Mouse (Mus musculus) E14TG2a.4 (cell line): Measurements from ENCODE around the gene Acoxl.
A peak's percentile ranks its signal among the peaks of the same experiment; 100 is the strongest.

ENCODE experiments used
- H3K27me3 ChIP-seq: 2 replicates; pipeline ENCODE4 v1.6.1; 2014; ENCODE audit warnings: low read length, control low read depth; ENCODE audit not compliant: insufficient read depth
- H3K36me3 ChIP-seq: 2 replicates; pipeline ENCODE4 v1.6.1; 2014; ENCODE audit warnings: low read length, control low read depth; ENCODE audit not compliant: insufficient read depth
- H3K4me1 ChIP-seq: replicated peaks from 2 replicates; pipeline ENCODE4 v1.6.1; 2014; ENCODE audit warnings: low read depth, low read length, control low read depth
- H3K4me3 ChIP-seq: replicated peaks from 2 replicates; pipeline ENCODE4 v1.5.1; 2014; ENCODE audit warnings: mild to moderate bottlenecking, low read length
- H3K9me3 ChIP-seq: 2 replicates; pipeline ENCODE4 v1.6.1; 2014; ENCODE audit warnings: low read length, control low read depth
- CTCF ChIP-seq: conservative IDR thresholded peaks from 2 replicates; pipeline ENCODE4 v1.5.1; 2014; ENCODE audit warnings: low read length
- NANOG ChIP-seq: IDR thresholded peaks from 2 replicates; pipeline ENCODE4 v1.6.1; 2014; ENCODE audit warnings: borderline replicate concordance, low read length, mixed read lengths
- POU5F1 ChIP-seq: IDR thresholded peaks from 2 replicates; pipeline ENCODE4 v1.6.1; 2014; ENCODE audit warnings: low read length, borderline replicate concordance

Gene Acoxl

GRCm38 (mm10) chr2:128123921-128124683 lies 285.4 kb downstream of the Acoxl start:
- peaks cover 46% of the 10 kb centered on the region for H3K4me1 ChIP-seq
- no peaks in the 10 kb centered on the region for H3K9me3 ChIP-seq
- peak overlapping the region; percentile 90 for H3K4me3 ChIP-seq
- peaks cover 58% of the 10 kb centered on the region for H3K27me3 ChIP-seq
- H3K36me3 ChIP-seq, result peaks cover 7% of the 10 kb centered on the region
- TF ChIP-seq NANOG (no peak), CTCF (no peak), POU5F1 (no peak)

GRCm38 (mm10) chr2:128124693-128125092 lies 286.0 kb downstream of the Acoxl start:
- Histone ChIP-seq H3K36me3 (peaks cover 12% of the 10 kb centered on the region), H3K9me3 (no peaks in the 10 kb centered on the region), H3K4me1 (peaks cover 47% of the 10 kb centered on the region), H3K27me3 (peaks cover 57% of the 10 kb centered on the region), H3K4me3 (peak overlapping the region; percentile 90)
- TF ChIP-seq CTCF, result no peak
- no peak for TF ChIP-seq POU5F1
- no peak for TF ChIP-seq NANOG

GRCm38 (mm10) chr2:128125635-128126470 lies 287.2 kb downstream of the Acoxl start, which contains the start of gene Bcl2l11:
Gene Bcl2l11, plus strand, starts transcription at chr2:128126038.
- peaks cover 47% of the 10 kb centered on the region for H3K4me1 ChIP-seq
- peaks cover 24% of the 10 kb centered on the region for H3K36me3 ChIP-seq
- TF ChIP-seq NANOG (no peak), POU5F1 (no peak), CTCF (no peak)
- H3K9me3 ChIP-seq, result no peaks in the 10 kb centered on the region
- peak within 1 kb of the TSS; percentile 90 for H3K4me3 ChIP-seq
- peaks cover 53% of the 10 kb centered on the region for H3K27me3 ChIP-seq

- TF ChIP-seq CTCF (no peak), NANOG (no peak), POU5F1 (no peak)
- peaks cover 52% of the 10 kb centered on the region for H3K4me1 ChIP-seq
- no peaks in the 10 kb centered on the region for H3K9me3 ChIP-seq
- peaks cover 50% of the 10 kb centered on the region for H3K27me3 ChIP-seq
- peak overlapping the region; percentile 90 for H3K4me3 ChIP-seq
- peaks cover 32% of the 10 kb centered on the region for H3K36me3 ChIP-seq
Observed at GRCm38 (mm10) chr2:128126591-128127051, 287.9 kb downstream of the Acoxl start.

- Histone ChIP-seq H3K4me1 (peaks cover 53% of the 10 kb centered on the region), H3K9me3 (no peaks in the 10 kb centered on the region), H3K4me3 (peak overlapping the region; percentile 90), H3K36me3 (peaks cover 35% of the 10 kb centered on the region), H3K27me3 (peaks cover 45% of the 10 kb centered on the region)
- no peak for TF ChIP-seq CTCF
- TF ChIP-seq POU5F1, result no peak
- TF ChIP-seq NANOG, result no peak
Observed at GRCm38 (mm10) chr2:128127121-128127671, 288.5 kb downstream of the Acoxl start.

- TF ChIP-seq CTCF (no peak), POU5F1 (no peak), NANOG (no peak)
- Histone ChIP-seq H3K36me3 (peaks cover 38% of the 10 kb centered on the region), H3K4me1 (peaks cover 53% of the 10 kb centered on the region), H3K27me3 (peaks cover 40% of the 10 kb centered on the region), H3K9me3 (no peaks in the 10 kb centered on the region), H3K4me3 (peak overlapping the region; percentile 90)
Observed at GRCm38 (mm10) chr2:128127691-128128292, 289.1 kb downstream of the Acoxl start.

GRCm38 (mm10) chr2:128128532-128128931 lies 289.9 kb downstream of the Acoxl start:
- TF ChIP-seq NANOG (no peak), POU5F1 (no peak), CTCF (no peak)
- Histone ChIP-seq H3K27me3 (peaks cover 32% of the 10 kb centered on the region), H3K36me3 (peaks cover 44% of the 10 kb centered on the region), H3K9me3 (no peaks in the 10 kb centered on the region), H3K4me1 (peaks cover 53% of the 10 kb centered on the region), H3K4me3 (peak overlapping the region; percentile 90)
